14 mouse cellular contexts compared by ENCODE assay signal in genomic region chr5:23501582-23502316, GRCm38 (mm10).
DNase-seq lines count a peak whose midpoint lies in the region; ATAC-seq and TF ChIP-seq lines count a peak whose summit lies in the region.
"Had no signal": no experiment of that assay in that cellular context is flagged by ENCODE, and none has a peak within 500 bp of the region (broad histone marks: within the 10 kb centered on the region; RNA-seq: fewer than 3 reads in every experiment).

No protein-coding gene starts in this region.

- no peak overlapping the region for H3K4me2 ChIP-seq in heart, embryonic 15.5 days
- no peak overlapping the region for H3K4me2 ChIP-seq in lung, postnatal 0 days (replicated peaks; ENCODE audit: low read depth, low read length)
- H3K4me2 ChIP-seq in limb, embryonic 11.5 days (ENCODE audit: low read depth, severe bottlenecking): no peak overlapping the region
- H3K4me2 ChIP-seq: forebrain, embryonic 15.5 days had no signal

- peaks cover 3% of the 10 kb centered on the region; the same call in 1 of the 2 replicates for H3K4me1 ChIP-seq in heart, embryonic 15.5 days (replicated peaks)
- H3K4me1 ChIP-seq in lung, postnatal 0 days (ENCODE audit: insufficient read depth, low read depth, low read length): no peaks in the 10 kb centered on the region
- H3K4me1 ChIP-seq in embryonic facial prominence, embryonic 10.5 days: peaks cover 15% of the 10 kb centered on the region
- 0 out of 2 replicates have a peak, but pooled peaks cover 5% of the 10 kb centered on the region for H3K4me1 ChIP-seq in limb, embryonic 11.5 days (ENCODE audit: control insufficient read depth, insufficient read depth, low read length)
- H3K4me1 ChIP-seq: forebrain, embryonic 15.5 days had no signal

- H3K4me3 ChIP-seq in heart, embryonic 15.5 days: no peak overlapping the region
- no peak overlapping the region for H3K4me3 ChIP-seq in lung, postnatal 0 days (ENCODE audit: low read depth, low read length)
- H3K4me3 ChIP-seq in embryonic facial prominence, embryonic 10.5 days: no peak overlapping the region
- no peak overlapping the region for H3K4me3 ChIP-seq in limb, embryonic 11.5 days (ENCODE audit: low read depth, low read length)
- H3K4me3 ChIP-seq in layer of hippocampus, adult 2 months: no peak overlapping the region
- H3K4me3 ChIP-seq: forebrain, embryonic 15.5 days had no signal

- 68% methylated on average over 13 of the region's 13 CpGs for WGBS in heart, embryonic 15.5 days
- WGBS in lung, postnatal 0 days: 67% methylated on average over 13 of the region's 13 CpGs
- 69% methylated on average over 13 of the region's 13 CpGs for WGBS in embryonic facial prominence, embryonic 10.5 days
- WGBS in limb, embryonic 11.5 days: 53% methylated on average over 13 of the region's 13 CpGs

- H3K27ac ChIP-seq in heart, embryonic 15.5 days: 0 out of 2 replicates have a peak overlapping the region, but pooled peaks have one; percentile 20
- H3K27ac ChIP-seq in lung, postnatal 0 days (ENCODE audit: low read length): no peak overlapping the region
- no peak overlapping the region for H3K27ac ChIP-seq in embryonic facial prominence, embryonic 10.5 days (replicated peaks)
- H3K27ac ChIP-seq in limb, embryonic 11.5 days (replicated peaks; ENCODE audit: low read depth, low read length): no peak overlapping the region
- H3K27ac ChIP-seq in layer of hippocampus, adult 2 months: no peak overlapping the region
- H3K27ac ChIP-seq: forebrain, embryonic 15.5 days; liver, embryonic 14.5 days; macrophage had no signal

- no peak for DNase-seq in heart, postnatal 10 days
- DNase-seq in lung, postnatal 0 days (ENCODE audit: low spot score): no peak
- DNase-seq in lung, postnatal 25 days (ENCODE audit: low spot score): no peak
- peak; percentile 66 for DNase-seq in embryonic facial prominence, embryonic 10.5 days (ENCODE audit: low spot score)
- DNase-seq in limb, embryonic 11.5 days (ENCODE audit: low spot score): peak; percentile 38
- no peak for DNase-seq in gastrocnemius, adult 18-20 months (ENCODE audit: low spot score)
- no peak for DNase-seq in layer of hippocampus, adult 2 months (ENCODE audit: low spot score in 2 of 2)
- DNase-seq: adrenal gland, adult 8-10 months had no signal

- no peak for ATAC-seq in heart, embryonic 15.5 days (replicated peaks; ENCODE audit: insufficient number of reproducible peaks, insufficient read depth, low FRiP score, low read depth)
- ATAC-seq in lung, postnatal 0 days: 0 out of 2 replicates have a peak, but pooled peaks have one; percentile 7
- ATAC-seq in limb, embryonic 11.5 days (ENCODE audit: insufficient number of reproducible peaks, low FRiP score, low TSS enrichment, low read depth): peak; percentile 42
- ATAC-seq: inflammation-experienced regulatory T-cells, adult 6 months had no signal

- intact Hi-C loops in heart, postnatal 10 days (cut with DNase I): loop anchor here (10.0 kb wide), 1 partner anchor 153 kb away; no protein-coding TSS in a partner anchor

- no peaks in the 10 kb centered on the region for H3K9me3 ChIP-seq in heart, embryonic 15.5 days (replicated peaks)
- no peaks in the 10 kb centered on the region for H3K9me3 ChIP-seq in lung, postnatal 0 days (ENCODE audit: low read length)
- H3K9me3 ChIP-seq in embryonic facial prominence, embryonic 10.5 days: no peaks in the 10 kb centered on the region
- no peaks in the 10 kb centered on the region for H3K9me3 ChIP-seq in limb, embryonic 11.5 days (ENCODE audit: control insufficient read depth, low read length)
- H3K9me3 ChIP-seq: forebrain, embryonic 15.5 days had no signal

- H3K27me3 ChIP-seq in heart, embryonic 15.5 days: no peaks in the 10 kb centered on the region
- H3K27me3 ChIP-seq in lung, postnatal 0 days (replicated peaks; ENCODE audit: insufficient read depth, low read length): no peaks in the 10 kb centered on the region
- H3K27me3 ChIP-seq in embryonic facial prominence, embryonic 10.5 days (replicated peaks; ENCODE audit: low read depth, poor library complexity, severe bottlenecking): no peaks in the 10 kb centered on the region
- H3K27me3 ChIP-seq in limb, embryonic 11.5 days (ENCODE audit: control insufficient read depth, insufficient read depth, low read length): no peaks in the 10 kb centered on the region
- H3K27me3 ChIP-seq: CH12.LX; forebrain, embryonic 15.5 days had no signal

- TF ChIP-seq CTCF in lung, postnatal 0 days (IDR thresholded peaks at IDR 0.05): no peak
- no peak for TF ChIP-seq CTCF in layer of hippocampus, adult 2 months (conservative IDR thresholded peaks at IDR 0.05)

- no peak overlapping the region for H3K9ac ChIP-seq in heart, embryonic 15.5 days
- H3K9ac ChIP-seq in lung, postnatal 0 days (replicated peaks; ENCODE audit: low read depth): no peak overlapping the region
- H3K9ac ChIP-seq in limb, embryonic 11.5 days (ENCODE audit: low read length): no peak overlapping the region
- H3K9ac ChIP-seq: forebrain, embryonic 15.5 days; liver, embryonic 14.5 days had no signal

- H3K36me3 ChIP-seq in heart, embryonic 15.5 days: peaks cover 71% of the 10 kb centered on the region
- H3K36me3 ChIP-seq in lung, postnatal 0 days (ENCODE audit: insufficient read depth, low read length): peaks cover 37% of the 10 kb centered on the region
- H3K36me3 ChIP-seq in embryonic facial prominence, embryonic 10.5 days (replicated peaks): peaks cover 91% of the 10 kb centered on the region
- H3K36me3 ChIP-seq in limb, embryonic 11.5 days (ENCODE audit: control insufficient read depth, insufficient read depth, low read length): peaks cover 19% of the 10 kb centered on the region

- no peak for TF ChIP-seq EP300 in lung, postnatal 0 days (IDR thresholded peaks at IDR 0.05)

Comparison
In these comparisons a context has a peak if more than half of its experiments do, and no peak if none do; other contexts are left out.
1. DNase-seq: peak in embryonic facial prominence, embryonic 10.5 days (single experiment) and limb, embryonic 11.5 days (single experiment); none in heart, postnatal 10 days (0 of 2), lung, postnatal 0 days (single experiment), lung, postnatal 25 days (single experiment), gastrocnemius, adult 18-20 months (single experiment) and layer of hippocampus, adult 2 months (0 of 2).